Mouse (Mus musculus) ZHBTc4 (cell line): Measurements from ENCODE around the gene Slc43a2.

Source experiments
- DNase-seq: peaks from one replicate; pipeline ENCODE4 v3.0.0-alpha.2; 2011; ENCODE audit warnings: low read depth, low spot score

The Slc43a2 gene

DNA sequence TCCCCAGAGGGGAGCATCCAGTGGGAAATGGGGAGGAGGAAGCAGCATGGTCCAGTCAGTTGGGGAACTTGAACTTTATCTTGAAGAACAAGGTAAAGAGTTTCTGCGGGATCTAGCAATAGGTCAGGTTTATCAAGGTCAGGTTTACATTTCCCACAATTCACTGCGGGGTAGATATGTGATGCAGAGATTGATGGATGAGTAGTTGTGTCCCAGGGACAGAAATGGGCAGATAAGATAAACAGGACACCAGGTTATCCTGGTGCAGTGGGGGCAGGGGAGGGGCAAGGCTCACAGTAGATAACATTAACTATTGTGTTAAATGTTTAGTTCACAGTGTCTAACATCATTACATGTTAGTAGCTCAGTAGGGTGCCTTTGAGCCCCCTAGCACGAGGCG lies 1.7 kb upstream of the Slc43a2 start:
- DNase-seq = no peak

DNA sequence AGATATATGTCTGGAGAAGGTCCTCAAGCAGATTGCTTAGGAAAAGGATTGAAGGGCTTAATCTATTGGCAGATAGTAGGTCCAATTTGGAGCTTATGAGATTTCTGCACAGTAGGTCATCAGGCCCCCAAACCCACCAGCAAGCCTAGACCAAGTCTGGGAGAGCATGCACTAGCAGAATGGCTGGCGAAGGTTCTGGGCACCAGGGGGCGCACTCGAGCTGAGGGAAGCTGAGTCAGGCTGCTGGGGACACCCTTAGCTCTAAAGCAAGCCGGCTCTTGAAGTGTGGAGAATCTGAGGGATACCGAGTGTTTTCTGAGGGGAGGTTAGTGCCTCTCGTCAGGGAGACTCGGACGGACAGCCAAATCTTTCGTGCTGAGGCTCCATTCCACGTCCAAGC lies 1.2 kb upstream of the Slc43a2 start:
- DNase-seq = peak; percentile 92

- peak; percentile 46 for DNase-seq
Observed at GRCm38 (mm10) chr11:75530845-75531373, 585 bp upstream of the Slc43a2 start.

DNA sequence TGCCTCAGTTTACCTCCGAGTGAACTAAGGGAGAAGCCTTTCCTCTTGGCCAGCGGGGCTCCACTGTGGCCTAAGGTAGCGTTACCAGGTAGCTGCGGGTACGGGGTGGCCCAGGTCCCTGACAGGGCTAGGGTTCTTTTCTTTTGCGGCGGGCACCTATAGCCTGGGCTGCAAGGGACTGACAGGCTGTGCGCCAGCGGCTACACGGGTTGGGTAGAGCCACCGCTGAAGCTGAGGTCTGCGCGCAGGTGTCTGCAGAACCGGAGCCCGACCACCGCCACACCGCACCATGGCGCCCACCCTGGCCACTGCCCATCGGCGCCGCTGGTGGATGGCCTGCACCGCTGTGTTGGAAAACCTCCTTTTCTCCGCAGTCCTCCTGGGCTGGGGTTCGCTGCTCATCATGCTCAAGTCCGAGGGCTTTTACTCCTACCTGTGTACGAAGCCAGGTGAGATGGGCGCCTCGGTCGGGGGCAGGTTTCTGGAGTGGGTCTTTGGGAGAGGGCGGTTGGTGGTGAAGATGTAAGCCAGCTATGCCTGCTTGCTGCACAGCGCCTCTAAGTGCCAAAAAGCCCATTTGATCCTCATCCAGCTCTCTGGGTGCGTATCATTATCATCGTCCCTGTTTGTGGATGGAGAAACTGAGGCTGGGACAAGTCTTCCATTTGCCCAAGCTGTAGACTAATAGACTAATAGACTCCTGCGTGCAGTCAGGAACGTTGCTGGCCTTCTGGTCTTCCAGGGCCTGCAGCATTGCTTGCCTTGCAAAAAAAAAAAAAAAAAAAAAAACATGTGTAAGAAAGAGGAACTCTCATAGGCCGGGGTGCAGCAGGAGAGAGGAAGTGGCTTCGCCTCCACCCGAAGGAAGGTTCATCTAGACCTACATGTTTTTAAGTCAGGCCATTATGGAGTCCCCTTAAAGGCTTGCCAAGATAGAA lies 1.1 kb downstream of the Slc43a2 start:
- no peak for DNase-seq

DNA sequence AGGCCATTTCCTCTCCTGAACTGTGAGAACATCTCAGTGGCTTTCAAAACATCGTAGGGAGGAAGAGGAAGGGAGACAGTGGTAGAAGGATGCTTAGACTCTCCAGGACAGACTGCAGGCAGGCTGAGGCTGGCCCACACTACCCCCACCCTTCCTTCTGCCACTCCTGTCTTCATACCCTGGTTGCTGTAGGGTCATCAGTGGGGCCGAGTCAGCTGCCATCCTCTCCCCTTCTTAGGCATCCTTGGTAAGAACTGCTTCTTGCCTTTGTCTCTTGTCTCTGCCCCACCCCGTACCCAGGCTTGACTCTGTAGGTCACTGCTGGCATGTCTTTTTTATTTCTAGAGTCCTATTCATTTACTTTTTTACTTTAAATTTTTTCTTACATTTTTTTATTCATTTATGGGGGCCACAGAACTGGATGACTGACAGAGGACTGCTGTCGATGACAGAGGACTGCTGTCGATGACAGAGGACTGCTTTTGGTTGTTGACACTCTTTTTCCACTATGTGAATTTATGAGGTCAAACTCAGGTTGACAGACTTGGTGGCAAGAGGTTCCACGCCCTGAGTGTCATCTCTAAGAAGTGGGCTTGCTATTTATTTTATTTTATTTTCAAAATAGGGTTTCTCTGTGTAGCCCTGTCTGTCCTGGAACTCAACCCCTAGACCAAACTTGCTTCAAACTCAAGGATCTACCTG lies 2.0 kb downstream of the Slc43a2 start:
- no peak for DNase-seq

DNA sequence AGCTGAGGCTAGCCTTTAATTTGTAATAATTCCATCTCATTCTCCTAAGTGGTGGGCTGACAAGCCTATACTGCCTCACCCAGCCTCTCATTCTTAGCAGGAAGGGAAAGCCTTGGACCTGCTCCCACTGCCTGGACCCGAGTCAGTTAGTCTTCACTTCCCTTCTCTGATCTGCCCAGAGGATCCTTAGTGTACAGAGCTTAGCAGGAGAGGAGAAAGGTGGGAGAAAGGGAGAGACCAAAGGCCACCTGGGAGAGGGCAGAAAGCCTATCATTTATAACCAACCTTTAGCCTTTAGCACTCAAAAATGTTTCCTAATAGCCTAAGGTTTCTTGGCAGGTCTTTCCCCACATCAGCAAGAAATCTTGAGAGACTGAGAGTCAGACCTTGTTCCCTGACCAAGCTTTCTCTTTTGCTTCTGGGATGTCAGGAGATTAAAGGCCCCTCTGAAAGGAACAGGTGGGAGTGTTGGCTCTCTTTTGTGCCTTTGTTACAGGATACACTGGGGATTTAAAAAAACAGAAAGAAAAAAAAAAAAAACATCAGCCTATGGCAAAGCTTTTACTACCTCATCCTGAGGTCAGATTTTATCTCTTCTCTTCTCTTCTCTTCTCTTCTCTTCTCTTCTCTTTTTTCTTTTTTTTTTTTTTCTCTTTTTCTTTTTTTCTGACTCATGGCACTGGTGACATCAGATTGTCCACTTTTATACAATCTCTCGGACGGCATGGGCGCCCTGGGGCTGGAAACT lies 3.0 kb downstream of the Slc43a2 start:
- DNase-seq = no peak

DNA sequence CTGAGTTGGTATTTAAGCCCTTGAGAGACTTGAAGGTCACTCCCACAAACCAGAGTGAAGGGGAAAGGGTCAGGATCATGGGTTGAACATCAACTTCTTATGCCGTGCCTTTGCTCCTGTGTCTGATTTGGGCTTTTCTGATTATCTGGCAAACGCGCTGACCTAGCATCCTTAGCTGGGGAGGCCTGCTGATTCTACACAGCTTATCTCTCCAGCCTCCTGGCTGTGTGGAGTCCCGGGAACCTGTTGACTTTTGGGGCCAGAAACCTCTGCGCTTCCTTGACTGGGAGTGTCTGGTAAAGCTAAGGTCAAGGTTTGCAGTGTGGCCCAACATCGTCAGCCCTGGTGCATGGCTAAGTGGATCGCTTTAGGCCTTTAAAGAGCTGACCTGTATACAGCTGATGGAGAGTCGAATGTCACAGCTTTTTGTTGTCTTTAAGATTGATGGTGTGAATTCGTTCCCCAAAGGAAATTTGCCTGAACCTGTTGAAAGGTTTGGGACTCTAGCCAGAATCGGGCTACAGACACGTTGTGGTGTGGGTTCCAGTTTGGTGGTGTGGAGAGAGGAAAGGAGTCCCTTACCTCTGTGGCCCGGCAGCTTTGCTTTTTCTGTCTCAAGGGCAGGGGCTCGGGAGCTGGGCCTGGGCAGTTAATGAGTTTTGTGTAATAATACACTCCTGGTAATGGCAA lies 3.8 kb downstream of the Slc43a2 start:
- no peak for DNase-seq

GRCm38 (mm10) chr11:75536255-75537024 lies 4.9 kb downstream of the Slc43a2 start:
- no peak for DNase-seq

- no peak for DNase-seq
Observed at GRCm38 (mm10) chr11:75537025-75537414, 5.5 kb downstream of the Slc43a2 start.

- DNase-seq = no peak
Observed at GRCm38 (mm10) chr11:75537491-75538183, 6.1 kb downstream of the Slc43a2 start.

- DNase-seq = no peak
Observed at GRCm38 (mm10) chr11:75538184-75538969, 6.9 kb downstream of the Slc43a2 start.

DNA sequence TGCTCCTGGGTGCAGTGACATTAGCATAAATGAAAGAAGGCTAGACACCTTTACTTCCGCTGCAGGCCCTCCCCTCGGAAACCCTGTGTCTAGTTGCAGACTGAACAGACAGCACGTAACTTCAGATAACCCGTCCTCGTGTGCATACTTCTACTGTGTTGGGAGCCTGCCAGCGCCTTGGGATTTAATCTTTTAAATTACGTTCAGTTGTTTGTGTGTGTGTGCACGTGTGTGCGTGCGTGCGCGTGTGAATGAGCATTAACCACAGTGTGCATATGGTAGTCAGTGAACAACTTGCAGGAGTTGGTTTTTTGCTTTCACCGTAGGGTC lies 7.4 kb downstream of the Slc43a2 start:
- no peak for DNase-seq

- no peak for DNase-seq
Observed at GRCm38 (mm10) chr11:75540209-75540608, 8.7 kb downstream of the Slc43a2 start.

DNA sequence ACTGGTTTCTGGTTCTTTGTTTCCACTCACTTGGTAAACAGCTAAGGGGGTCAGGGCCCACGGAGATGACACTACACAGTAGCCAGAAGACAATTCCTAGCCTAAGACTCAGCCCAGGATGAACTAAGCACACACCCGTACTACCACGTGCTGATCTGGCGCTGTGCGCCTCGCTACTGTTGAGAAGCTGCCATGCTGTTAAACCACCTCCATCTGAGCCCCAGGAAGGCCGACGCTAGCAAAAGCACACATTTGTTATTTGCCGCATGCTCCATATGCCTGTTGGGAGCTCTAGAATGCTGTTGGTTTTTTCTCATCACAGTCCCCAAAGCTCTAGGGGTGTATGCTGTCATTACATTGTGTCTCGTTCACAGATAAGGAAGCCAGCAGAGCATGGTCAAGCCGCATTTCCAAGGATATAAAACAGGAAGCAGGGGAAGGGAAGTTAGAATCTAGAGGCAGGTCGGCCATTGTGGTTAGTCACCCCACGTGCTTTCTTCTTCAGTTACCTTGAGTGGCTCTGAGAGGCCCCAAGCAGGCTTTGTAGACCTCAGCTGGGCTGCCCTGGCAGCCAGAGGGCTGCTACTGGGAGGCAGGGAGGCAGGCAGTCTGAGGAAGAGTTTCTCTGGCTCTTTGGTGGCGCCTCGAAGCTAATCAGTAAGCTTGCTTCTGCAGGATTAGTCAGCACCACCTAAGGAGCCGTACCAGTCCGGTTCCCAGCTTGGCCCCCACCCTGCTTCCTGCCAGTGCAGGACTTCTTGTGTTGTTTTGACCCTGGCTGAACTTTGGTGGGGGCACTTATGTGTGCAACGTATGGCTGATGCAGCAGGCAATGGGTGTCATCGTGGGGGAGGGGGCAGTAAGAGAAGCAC lies 9.5 kb downstream of the Slc43a2 start:
- DNase-seq = no peak

DNA sequence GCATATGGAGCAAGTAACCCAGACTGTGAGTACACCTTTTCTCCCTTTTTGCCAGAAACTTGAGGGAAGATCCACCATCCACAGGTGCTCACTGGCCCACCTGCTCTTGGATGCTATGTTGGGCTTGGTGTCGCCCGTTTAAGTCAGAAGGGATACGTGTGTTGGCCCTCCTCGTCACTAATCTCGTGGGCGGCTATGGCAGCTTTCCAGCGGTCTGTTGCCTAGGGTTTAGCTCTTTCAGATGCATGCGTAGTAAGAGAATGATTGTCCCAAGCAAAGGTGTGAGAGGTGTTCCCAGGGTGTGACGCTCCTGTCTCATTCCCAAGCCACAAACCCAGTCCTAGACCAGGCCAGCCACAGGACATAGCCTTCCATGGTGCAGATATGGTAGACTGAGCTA lies 13.2 kb downstream of the Slc43a2 start:
- no peak for DNase-seq

- no peak for DNase-seq
Observed at GRCm38 (mm10) chr11:75546057-75546456, 14.6 kb downstream of the Slc43a2 start.

GRCm38 (mm10) chr11:75549658-75550111 lies 18.2 kb downstream of the Slc43a2 start:
- no peak for DNase-seq
